Mouse (Mus musculus) myocyte (in vitro differentiated cells): ENCODE measurements around the gene Prkacb. TPM values are rescaled to one million over a fixed set of nuclear protein-coding genes. Genes with fewer than 3 reads are reported as not detected.

ENCODE experiments used
- H3K27me3 ChIP-seq: one replicate; pipeline ENCODE4 v1.6.1; 2011; ENCODE audit not compliant: control insufficient read depth, insufficient read depth, insufficient read length
- H3K36me3 ChIP-seq: one replicate; pipeline ENCODE4 v1.6.1; 2011; ENCODE audit not compliant: control insufficient read depth, insufficient read depth
- H3K4me2 ChIP-seq: one replicate; pipeline ENCODE4 v1.6.1; 2011; ENCODE audit warnings: low read depth, control low read depth
- H3K4me3 ChIP-seq: one replicate; pipeline ENCODE4 v1.5.1; 2011; ENCODE audit warnings: mild to moderate bottlenecking, control low read depth, moderate library complexity
- H3K79me2 ChIP-seq: one replicate; pipeline ENCODE4 v1.6.1; 2011; ENCODE audit not compliant: control insufficient read depth, insufficient read depth
- H3ac ChIP-seq: one replicate; pipeline ENCODE4 v1.6.1; 2011; ENCODE audit not compliant: control insufficient read depth, insufficient read length
- CEBPB ChIP-seq: IDR thresholded peaks from 2 replicates; pipeline ENCODE4 v1.6.1; 2011; ENCODE audit warnings: mild to moderate bottlenecking, moderate library complexity; ENCODE audit not compliant: poor library complexity, insufficient read depth, severe bottlenecking
- E2F4 ChIP-seq: IDR thresholded peaks from one replicate; pipeline ENCODE4 v1.6.1; 2011; ENCODE audit warnings: mild to moderate bottlenecking, control low read depth, moderate library complexity; ENCODE audit not compliant: insufficient read depth
- MAX ChIP-seq: IDR thresholded peaks from one replicate; pipeline ENCODE4 v1.6.1; 2011; ENCODE audit warnings: low read depth, mild to moderate bottlenecking, control low read depth
- MYOD1 ChIP-seq, 3 experiments: IDR thresholded peaks; one replicate each; pipeline ENCODE4 v1.6.1; 2011; ENCODE audit warnings: control low read depth in 2 of 3, low read depth in 2 of 3, mild to moderate bottlenecking in 2 of 3, moderate library complexity in 1 of 3; ENCODE audit not compliant: insufficient read length in 2 of 3, control insufficient read depth in 1 of 3
- MYOG ChIP-seq, 3 experiments: IDR thresholded peaks; one replicate each; pipeline ENCODE4 v1.6.1; 2011; ENCODE audit warnings: control low read depth in 2 of 3, low read depth in 2 of 3, mild to moderate bottlenecking in 2 of 3; ENCODE audit not compliant: insufficient read length in 2 of 3, control insufficient read depth in 1 of 3, insufficient read depth in 1 of 3
- POLR2A ChIP-seq: IDR thresholded peaks from one replicate; pipeline ENCODE4 v1.6.1; 2011; ENCODE audit warnings: low read depth, mild to moderate bottlenecking, control low read depth, moderate library complexity; ENCODE audit not compliant: insufficient read length
- POLR2AphosphoS2 ChIP-seq: IDR thresholded peaks from one replicate; pipeline ENCODE4 v1.6.1; 2011; ENCODE audit warnings: low read depth, control low read depth; ENCODE audit not compliant: insufficient read length
- REST ChIP-seq: IDR thresholded peaks from one replicate; pipeline ENCODE4 v1.6.1; 2011; ENCODE audit warnings: mild to moderate bottlenecking, control low read depth, moderate library complexity; ENCODE audit not compliant: insufficient read depth, insufficient read length
- SRF ChIP-seq: IDR thresholded peaks from one replicate; pipeline ENCODE4 v1.6.1; 2011; ENCODE audit warnings: low read depth; ENCODE audit not compliant: control insufficient read depth, insufficient read length
- TCF12 ChIP-seq: IDR thresholded peaks from one replicate; pipeline ENCODE4 v1.6.1; 2011; ENCODE audit warnings: mild to moderate bottlenecking, control low read depth; ENCODE audit not compliant: poor library complexity, insufficient read depth, severe bottlenecking
- TCF3 ChIP-seq: IDR thresholded peaks from one replicate; pipeline ENCODE4 v1.6.1; 2011; ENCODE audit warnings: low read depth, control low read depth; ENCODE audit not compliant: insufficient read length
- USF1 ChIP-seq: IDR thresholded peaks from one replicate; pipeline ENCODE4 v1.6.1; 2011; ENCODE audit warnings: low read depth, mild to moderate bottlenecking, control low read depth, moderate library complexity
- polyA plus RNA-seq: library from polyadenylated mRNA; unstranded; fragments of >200 nt; fragmentation: generic; extraction: Trizol; gene quantifications from one replicate; pipeline ENCODE4 v1.2.1, GENCODE M21; 2012; ENCODE audit warnings: missing spikeins

Prkacb gene
- polyA plus RNA-seq, 1 experiment: 19.6 TPM

GRCm38 (mm10) chr3:146781131-146781530, 31.7 kb downstream of the Prkacb start:
- Histone ChIP-seq H3ac (no peak overlapping the region), H3K4me3 (no peak overlapping the region), H3K4me2 (no peak overlapping the region), H3K36me3 (no peaks in the 10 kb centered on the region), H3K27me3 (no peaks in the 10 kb centered on the region), H3K79me2 (no peaks in the 10 kb centered on the region)
- TF ChIP-seq MYOG (IDR thresholded peaks at IDR 0.05; ENCODE audit: control insufficient read depth in 1 of 3, insufficient read depth in 1 of 3, insufficient read length in 2 of 3, low read depth in 2 of 3) (no peak), CEBPB (no peak), POLR2AphosphoS2 (no peak), MYOD1 (IDR thresholded peaks at IDR 0.05; ENCODE audit: control insufficient read depth in 1 of 3, insufficient read length in 2 of 3, low read depth in 2 of 3) (no peak), POLR2A (no peak), SRF (no peak), TCF3 (no peak), REST (no peak), E2F4 (no peak), TCF12 (no peak)

- H3K79me2 ChIP-seq: no peaks in the 10 kb centered on the region
- no peaks in the 10 kb centered on the region for H3K27me3 ChIP-seq
- H3ac ChIP-seq: no peak overlapping the region
- no peaks in the 10 kb centered on the region for H3K36me3 ChIP-seq
- H3K4me3 ChIP-seq: no peak overlapping the region
- TF ChIP-seq POLR2AphosphoS2 (no peak), USF1 (no peak), SRF (no peak), POLR2A (no peak), E2F4 (no peak), MYOG (IDR thresholded peaks at IDR 0.05; ENCODE audit: control insufficient read depth in 1 of 3, insufficient read depth in 1 of 3, insufficient read length in 2 of 3, low read depth in 2 of 3) (no peak), TCF3 (no peak), REST (no peak), MYOD1 (IDR thresholded peaks at IDR 0.05; ENCODE audit: control insufficient read depth in 1 of 3, insufficient read length in 2 of 3, low read depth in 2 of 3) (no peak), MAX (no peak), TCF12 (no peak), CEBPB (no peak)
- no peak overlapping the region for H3K4me2 ChIP-seq
Measured at GRCm38 (mm10) chr3:146780241-146780640, 32.5 kb downstream of the Prkacb start.

GRCm38 (mm10) chr3:146778913-146779312, 33.9 kb downstream of the Prkacb start:
- peaks cover 3% of the 10 kb centered on the region for H3K79me2 ChIP-seq
- H3K36me3 ChIP-seq: no peaks in the 10 kb centered on the region
- no peak overlapping the region for H3K4me2 ChIP-seq
- no peak overlapping the region for H3ac ChIP-seq
- H3K4me3 ChIP-seq: no peak overlapping the region
- TF ChIP-seq POLR2A: no peak
- TF ChIP-seq MAX: no peak
- TF ChIP-seq TCF12: no peak
- H3K27me3 ChIP-seq: no peaks in the 10 kb centered on the region

- Histone ChIP-seq H3K79me2 (peaks cover 3% of the 10 kb centered on the region), H3K4me2 (no peak overlapping the region), H3K4me3 (no peak overlapping the region), H3K36me3 (no peaks in the 10 kb centered on the region), H3ac (no peak overlapping the region), H3K27me3 (no peaks in the 10 kb centered on the region)
- TF ChIP-seq POLR2AphosphoS2: no peak
- no peak for TF ChIP-seq CEBPB
- TF ChIP-seq TCF12: no peak
- TF ChIP-seq TCF3: no peak
Measured at GRCm38 (mm10) chr3:146778451-146778850, 34.3 kb downstream of the Prkacb start.

GRCm38 (mm10) chr3:146776711-146777110, 36.1 kb downstream of the Prkacb start:
- Histone ChIP-seq H3K4me3 (no peak overlapping the region), H3ac (no peak overlapping the region), H3K79me2 (peaks cover 18% of the 10 kb centered on the region), H3K4me2 (no peak overlapping the region), H3K27me3 (no peaks in the 10 kb centered on the region), H3K36me3 (no peaks in the 10 kb centered on the region)
- TF ChIP-seq MYOD1 (IDR thresholded peaks at IDR 0.05; ENCODE audit: control insufficient read depth in 1 of 3, insufficient read length in 2 of 3, low read depth in 2 of 3) (no peak), USF1 (no peak), TCF12 (no peak), SRF (no peak), CEBPB (no peak)

GRCm38 (mm10) chr3:146770853-146771252, 41.9 kb downstream of the Prkacb start:
- TF ChIP-seq SRF (no peak), POLR2AphosphoS2 (no peak), MYOG (IDR thresholded peaks at IDR 0.05; ENCODE audit: control insufficient read depth in 1 of 3, insufficient read depth in 1 of 3, insufficient read length in 2 of 3, low read depth in 2 of 3) (no peak), REST (no peak), USF1 (no peak), POLR2A (no peak), TCF12 (no peak), E2F4 (no peak), MAX (no peak), MYOD1 (IDR thresholded peaks at IDR 0.05; ENCODE audit: control insufficient read depth in 1 of 3, insufficient read length in 2 of 3, low read depth in 2 of 3) (no peak)
- Histone ChIP-seq H3K4me3 (no peak overlapping the region), H3ac (no peak overlapping the region), H3K4me2 (no peak overlapping the region), H3K79me2 (peaks cover 35% of the 10 kb centered on the region), H3K36me3 (no peaks in the 10 kb centered on the region), H3K27me3 (no peaks in the 10 kb centered on the region)
